Mouse (Mus musculus) megakaryocyte, embryonic 14.5 days (primary cell): ENCODE measurements around the gene Hist1h4d.
"Not testable (repeated sequence)": the region's sequence is repeated elsewhere in the genome, so short reads cannot be mapped to it uniquely, and the experiment has no call there.

Experiments
- FLI1 ChIP-seq: IDR thresholded peaks from 2 replicates; pipeline ENCODE4 v1.6.1; 2012; ENCODE audit warnings: low read length, inconsistent platforms, mixed read lengths
- GATA1 ChIP-seq: IDR thresholded peaks from 3 replicates; pipeline ENCODE4 v1.6.1; 2012; ENCODE audit warnings: mixed read lengths, low read length, inconsistent platforms, borderline replicate concordance

DNA sequence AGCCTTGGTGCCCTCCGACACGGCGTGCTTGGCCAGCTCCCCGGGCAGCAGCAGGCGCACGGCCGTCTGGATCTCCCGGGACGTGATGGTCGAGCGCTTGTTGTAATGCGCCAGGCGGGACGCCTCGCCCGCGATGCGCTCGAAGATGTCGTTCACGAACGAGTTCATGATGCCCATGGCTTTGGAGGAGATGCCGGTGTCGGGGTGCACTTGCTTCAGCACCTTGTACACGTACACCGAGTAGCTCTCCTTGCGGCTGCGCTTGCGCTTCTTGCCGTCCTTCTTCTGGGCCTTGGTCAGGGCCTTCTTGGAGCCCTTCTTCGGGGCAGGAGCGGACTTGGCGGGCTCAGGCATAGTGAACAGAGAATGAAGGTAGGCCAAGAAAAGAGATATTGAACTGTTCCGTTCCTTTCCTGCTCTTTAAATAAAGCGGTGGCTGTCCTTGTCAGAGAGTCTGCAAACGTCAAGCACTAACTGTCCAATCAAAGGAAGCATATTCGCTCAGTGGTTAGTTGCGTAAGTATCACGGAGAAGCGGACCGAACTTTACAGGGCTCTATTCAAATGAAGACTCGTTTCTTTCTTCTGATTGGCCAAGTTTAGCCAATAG is 38.3 kb upstream of the Hist1h4d start, which contains the start of gene Hist1h2bh:
- TF ChIP-seq GATA1, FLI1: not testable (repeated sequence)
